Mouse (Mus musculus) E14TG2a.4 (cell line): Measurements from ENCODE around the gene Klf7.

Experiments
- CTCF ChIP-seq: conservative IDR thresholded peaks from 2 replicates; pipeline ENCODE4 v1.5.1; 2014; ENCODE audit warnings: low read length
- NANOG ChIP-seq: IDR thresholded peaks from 2 replicates; pipeline ENCODE4 v1.6.1; 2014; ENCODE audit warnings: borderline replicate concordance, low read length, mixed read lengths

DNA sequence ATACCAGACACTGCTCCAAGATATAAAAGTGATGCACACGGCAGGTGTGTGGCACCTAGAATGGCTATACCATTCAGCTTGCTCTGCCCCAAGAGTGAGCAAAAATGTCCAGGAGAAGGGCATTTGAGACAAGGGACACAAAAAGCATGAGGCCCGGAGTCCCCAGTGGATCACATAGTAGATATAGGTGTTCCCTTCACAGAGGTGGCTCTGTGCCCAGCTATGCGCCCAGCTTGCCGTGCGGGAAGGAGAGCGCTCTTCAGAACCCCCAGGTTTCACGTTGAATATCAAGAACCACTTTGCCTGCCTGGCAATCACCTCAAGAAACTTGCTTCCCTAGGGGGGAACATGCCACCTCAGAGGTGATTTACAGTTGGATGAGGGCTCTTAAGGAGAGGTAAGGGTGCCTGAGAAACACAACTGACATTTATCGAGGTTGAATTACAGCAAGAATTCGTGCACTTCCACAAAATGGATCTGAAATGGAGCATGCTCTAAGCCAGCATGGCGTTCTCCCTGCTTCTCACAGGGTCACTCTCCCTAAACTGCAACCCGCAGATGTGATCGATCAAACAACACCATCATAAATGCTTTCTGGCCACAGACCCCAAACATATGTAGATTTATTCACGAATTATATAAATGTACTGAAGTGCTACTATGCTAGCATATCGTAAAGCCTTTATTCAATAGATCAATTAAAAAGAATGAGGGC is 75.8 kb downstream of the Klf7 start:
- no peak for TF ChIP-seq CTCF
- TF ChIP-seq NANOG = no peak
